Mouse (Mus musculus) liver, embryonic 14 days (tissue): ENCODE data around the gene Efhb. TPM values are rescaled to one million over a fixed set of nuclear protein-coding genes. Genes with fewer than 3 reads are reported as not detected.

Source experiments
- polyA plus RNA-seq: library from polyadenylated mRNA; depleted of rRNA; stranded (reverse); fragments of >200 nt; gene quantifications from 2 replicates; pipeline ENCODE4 v1.2.3, GENCODE M21; 2012; rRNA removed

The Efhb gene
- polyA plus RNA-seq = 0.02 TPM in 2 replicates

DNA sequence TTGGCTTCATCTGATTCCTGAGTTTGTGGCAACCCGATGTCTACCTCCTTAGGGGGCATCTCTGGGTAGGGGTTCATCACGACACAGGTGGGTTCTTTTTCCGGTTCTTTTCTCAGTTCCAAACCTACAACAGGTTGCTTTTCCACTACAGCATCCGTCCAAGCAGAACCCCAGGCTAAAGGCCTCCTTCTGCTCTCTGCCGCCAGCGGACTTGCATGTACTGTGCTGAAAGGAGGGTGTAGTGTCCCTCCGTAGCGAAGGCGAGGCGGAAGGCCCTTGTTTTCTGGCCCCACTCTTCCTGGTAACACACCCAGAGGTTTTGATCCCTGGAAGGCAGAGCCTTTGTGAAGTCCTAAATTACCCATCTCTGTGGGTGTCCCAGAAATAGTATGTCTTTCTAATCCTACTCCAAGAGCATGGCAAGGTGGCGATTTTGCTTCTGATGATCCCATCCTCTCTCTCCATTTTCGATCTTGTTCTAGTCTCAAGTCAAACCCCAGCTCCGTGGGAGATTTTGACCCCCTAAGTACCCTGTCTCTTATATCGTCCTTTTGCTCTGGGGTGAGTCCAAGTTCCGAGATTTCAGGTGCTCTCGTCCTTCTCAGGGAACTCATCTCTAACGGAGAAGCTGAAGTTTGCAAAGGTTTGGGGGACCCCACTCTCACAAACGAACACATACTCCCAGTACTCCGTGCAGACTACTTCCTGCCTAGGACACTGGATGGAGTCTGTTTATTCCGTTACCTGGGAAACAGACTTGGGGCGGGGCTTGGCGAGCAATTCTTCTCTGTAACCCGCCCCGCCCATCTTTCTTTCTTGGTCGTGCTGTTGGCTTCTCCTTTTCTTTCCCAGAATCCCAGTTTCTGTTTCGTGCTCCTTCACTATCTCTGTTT lies at the start of gene Efhb:
TSS of gene Efhb (minus strand) at position 719 of the 893 bp plus-strand sequence.

GRCm38 (mm10) chr17:53478858-53479603 lies 15.9 kb upstream of the Efhb start, which contains the start of gene Rab5a:
TSS of gene Rab5a (plus strand) at chr17:53479234.

Other genes starting within 250 kb of the Efhb start
- 14.7 and 17.4 TPM in 2 replicates for gene Rab5a, start 15.9 kb upstream of the Efhb start, polyA plus RNA-seq
- not detected in 2 replicates for gene Pp2d1, start 76.1 kb upstream of the Efhb start, polyA plus RNA-seq
- 5.6 and 6.5 TPM in 2 replicates for gene Kat2b, start 103.5 kb upstream of the Efhb start, polyA plus RNA-seq
- gene Sgo1, start 226.0 kb upstream of the Efhb start, polyA plus RNA-seq = 15.7 and 17.1 TPM in 2 replicates